Mouse (Mus musculus): ENCODE data around the gene Ccdc82. TPM values are rescaled to one million over a fixed set of nuclear protein-coding genes. Genes with fewer than 3 reads are reported as not detected.

The Ccdc82 gene
- polyA plus RNA-seq, 1 experiment from 2014 or later = 10.9 TPM

DNA sequence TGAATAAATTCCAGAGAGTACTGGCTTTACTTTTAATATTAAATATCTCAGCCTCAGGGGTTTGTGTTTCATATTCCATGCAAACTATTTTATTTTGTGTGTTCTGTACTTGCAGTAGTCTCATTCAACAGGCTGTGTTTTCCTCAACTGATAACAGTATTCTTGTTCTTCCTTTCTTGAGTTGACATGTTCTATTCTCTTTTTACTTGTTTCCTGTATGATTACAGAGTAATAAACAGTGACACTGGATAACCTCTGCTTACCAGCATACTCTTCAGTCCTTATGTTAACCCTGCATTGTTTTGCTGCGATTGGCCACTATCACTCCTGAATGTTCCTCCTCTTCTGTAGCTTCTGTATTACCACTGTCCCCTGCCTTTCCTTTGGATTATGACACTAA lies 10.0 kb downstream of the Ccdc82 start:
- no peaks in the 10 kb centered on the region for H3K27me3 ChIP-seq
- H3K36me3 ChIP-seq = no peaks in the 10 kb centered on the region
- H3K9ac ChIP-seq (replicated peaks) = no peak overlapping the region
- no peaks in the 10 kb centered on the region for H3K9me3 ChIP-seq
- 100% methylated on average over 1 of the region's 1 CpGs for WGBS
- H3K4me3 ChIP-seq = no peak overlapping the region
- no peaks in the 10 kb centered on the region for H3K4me1 ChIP-seq
- no peak for ATAC-seq (replicated peaks)
- H3K27ac ChIP-seq (replicated peaks) = no peak overlapping the region
- H3K4me2 ChIP-seq (replicated peaks) = no peak overlapping the region

- no peak overlapping the region for H3K9ac ChIP-seq (replicated peaks)
- no peak overlapping the region for H3K27ac ChIP-seq (replicated peaks)
- ATAC-seq (replicated peaks) = no peak
- H3K27me3 ChIP-seq = no peaks in the 10 kb centered on the region
- H3K4me3 ChIP-seq = no peak overlapping the region
- H3K4me2 ChIP-seq (replicated peaks) = no peak overlapping the region
- no peaks in the 10 kb centered on the region for H3K36me3 ChIP-seq
- 94% methylated on average over 2 of the region's 2 CpGs for WGBS
- no peaks in the 10 kb centered on the region for H3K4me1 ChIP-seq
- no peaks in the 10 kb centered on the region for H3K9me3 ChIP-seq
These were observed 11.4 kb downstream of the Ccdc82 start for GRCm38 (mm10) chr9:13258173-13258572.

- 87% methylated on average over 3 of the region's 3 CpGs for WGBS
- no peak for ATAC-seq (replicated peaks)
- no peaks in the 10 kb centered on the region for H3K4me1 ChIP-seq
- no peaks in the 10 kb centered on the region for H3K36me3 ChIP-seq
- no peaks in the 10 kb centered on the region for H3K27me3 ChIP-seq
- H3K4me2 ChIP-seq (replicated peaks) = no peak overlapping the region
- no peaks in the 10 kb centered on the region for H3K9me3 ChIP-seq
- H3K4me3 ChIP-seq = no peak overlapping the region
- no peak overlapping the region for H3K27ac ChIP-seq (replicated peaks)
- H3K9ac ChIP-seq (replicated peaks) = no peak overlapping the region
These were observed 14.2 kb downstream of the Ccdc82 start for GRCm38 (mm10) chr9:13260980-13261379.

DNA sequence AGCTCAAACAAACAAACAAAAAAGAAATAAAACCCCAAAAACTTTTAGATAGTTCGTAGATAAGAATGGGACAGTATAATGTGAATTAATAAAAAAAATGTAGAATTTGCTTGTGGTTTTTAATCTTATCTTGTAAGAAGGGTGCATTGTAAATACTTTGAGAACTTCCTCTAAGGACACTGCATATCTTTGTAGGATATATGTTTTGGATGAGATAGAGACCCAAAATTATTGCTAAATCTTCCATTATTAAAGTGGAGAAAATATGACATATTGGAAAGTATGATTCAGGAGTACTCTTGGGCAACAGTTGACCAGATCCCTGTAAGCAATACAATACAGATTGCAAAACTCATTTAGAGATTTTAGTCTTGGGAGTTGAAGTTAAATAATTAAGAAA lies 26.5 kb downstream of the Ccdc82 start:
- Histone ChIP-seq H3K36me3 (no peaks in the 10 kb centered on the region), H3K4me1 (no peaks in the 10 kb centered on the region), H3K27me3 (no peaks in the 10 kb centered on the region), H3K9ac (replicated peaks) (no peak overlapping the region), H3K9me3 (no peaks in the 10 kb centered on the region), H3K4me2 (replicated peaks) (no peak overlapping the region), H3K27ac (replicated peaks) (no peak overlapping the region), H3K4me3 (no peak overlapping the region)
- ATAC-seq (replicated peaks) = no peak
- WGBS = 97% methylated on average over 1 of the region's 1 CpGs

GRCm38 (mm10) chr9:13287482-13287881 lies 40.7 kb downstream of the Ccdc82 start:
- no peak for ATAC-seq (replicated peaks)
- H3K27ac ChIP-seq (replicated peaks) = no peak overlapping the region
- H3K36me3 ChIP-seq = no peaks in the 10 kb centered on the region
- H3K4me3 ChIP-seq = no peak overlapping the region
- H3K9ac ChIP-seq (replicated peaks) = no peak overlapping the region
- WGBS = 71% methylated on average over 2 of the region's 2 CpGs
- no peaks in the 10 kb centered on the region for H3K9me3 ChIP-seq
- no peak overlapping the region for H3K4me2 ChIP-seq (replicated peaks)
- no peaks in the 10 kb centered on the region for H3K27me3 ChIP-seq
- no peaks in the 10 kb centered on the region for H3K4me1 ChIP-seq

DNA sequence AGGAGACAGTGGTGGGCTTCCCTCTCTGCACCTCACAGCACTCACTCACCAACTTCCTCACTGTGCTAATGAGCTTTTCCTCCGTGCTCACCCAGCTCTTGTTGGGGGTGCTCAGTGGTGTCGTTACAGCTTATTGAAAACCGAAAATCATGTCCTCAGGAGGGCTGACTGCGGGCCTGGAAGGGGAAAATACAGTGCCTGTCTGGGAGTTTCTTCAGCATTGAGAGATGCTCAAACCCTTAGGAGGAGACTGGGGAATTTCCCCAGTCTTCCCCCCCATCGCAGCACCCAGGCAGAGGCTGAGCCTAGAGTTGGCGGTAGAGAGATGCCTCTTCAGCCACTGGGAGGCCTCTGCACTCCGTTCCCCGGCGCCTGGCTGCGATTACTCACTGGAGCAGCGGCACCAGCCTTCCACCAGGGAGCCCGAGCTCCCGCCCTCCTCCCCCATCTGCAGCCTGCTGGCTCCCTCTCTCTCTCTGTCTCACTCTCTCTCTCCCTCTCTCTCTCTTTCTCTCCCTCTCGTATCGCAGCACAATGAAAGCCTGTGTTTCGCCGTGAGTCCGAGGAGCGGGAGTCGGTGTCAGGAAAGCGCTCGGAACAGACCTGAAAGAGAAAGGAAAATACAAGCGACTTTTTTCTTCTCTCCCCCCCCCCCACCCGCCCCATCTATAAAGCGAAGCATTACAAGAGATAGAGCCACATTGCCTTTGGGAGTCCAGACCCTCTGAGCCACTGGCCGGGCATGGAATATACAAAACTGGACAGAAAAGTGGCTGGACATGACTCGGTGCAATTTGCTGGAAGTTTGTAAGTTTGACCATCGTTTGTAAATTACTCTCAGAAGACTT lies 49.7 kb downstream of the Ccdc82 start:
- peak overlapping the region; percentile 95 for H3K4me2 ChIP-seq (replicated peaks)
- no peaks in the 10 kb centered on the region for H3K9me3 ChIP-seq
- 0% methylated on average over 28 of the region's 28 CpGs for WGBS
- peaks cover 41% of the 10 kb centered on the region for H3K4me1 ChIP-seq
- peak; percentile 93 for ATAC-seq (replicated peaks)
- peak overlapping the region; percentile 55 for H3K4me3 ChIP-seq
- H3K9ac ChIP-seq (replicated peaks) = peak overlapping the region; percentile 59
- H3K27me3 ChIP-seq = no peaks in the 10 kb centered on the region
- peak overlapping the region; percentile 76 for H3K27ac ChIP-seq (replicated peaks)
- no peaks in the 10 kb centered on the region for H3K36me3 ChIP-seq

DNA sequence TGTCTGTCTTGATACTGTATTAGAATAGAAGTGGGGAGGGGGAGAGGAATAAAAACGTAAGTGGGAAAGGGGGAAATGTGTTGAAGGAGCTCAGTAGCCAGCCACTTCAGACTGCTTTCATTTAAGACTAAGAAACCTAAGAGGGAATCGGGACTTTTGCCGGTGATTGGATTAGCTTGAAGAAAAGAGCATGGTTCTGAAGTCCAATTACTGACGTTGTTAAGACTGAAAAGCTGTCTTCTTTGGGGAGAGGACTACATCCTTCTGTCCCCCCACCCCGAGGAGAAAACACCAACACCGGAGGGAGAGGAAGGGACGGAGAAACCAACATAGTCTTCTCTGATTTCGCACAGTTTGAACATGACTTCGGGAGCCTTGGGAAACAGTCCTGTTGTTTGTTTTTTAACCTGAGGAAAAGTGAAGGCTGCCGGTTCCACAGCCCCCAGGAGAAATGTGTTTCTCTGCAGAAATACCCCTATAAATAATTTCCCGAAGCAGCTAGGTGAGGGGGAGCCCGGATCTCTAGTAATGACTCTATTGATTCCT lies 50.4 kb downstream of the Ccdc82 start:
- ATAC-seq (replicated peaks) = no peak
- H3K4me1 ChIP-seq = peaks cover 48% of the 10 kb centered on the region

GRCm38 (mm10) chr9:13297668-13298512 lies 51.1 kb downstream of the Ccdc82 start, which contains the start of gene Maml2:
TSS of gene Maml2 (plus strand) at chr9:13297957.
- Histone ChIP-seq H3K4me3 (peak within 1 kb of the TSS; percentile 55), H3K9ac (replicated peaks) (peak within 1 kb of the TSS; percentile 59), H3K4me1 (peaks cover 55% of the 10 kb centered on the region), H3K4me2 (replicated peaks) (peak within 1 kb of the TSS; percentile 95), H3K27ac (replicated peaks) (peak within 1 kb of the TSS; percentile 76), H3K27me3 (no peaks in the 10 kb centered on the region), H3K36me3 (no peaks in the 10 kb centered on the region), H3K9me3 (no peaks in the 10 kb centered on the region)
- peak; percentile 77 for ATAC-seq (replicated peaks)
- 1% methylated on average over 23 of the region's 23 CpGs for WGBS

More for the DNA sequence above, 50.4 kb downstream of the Ccdc82 start:
- H3K4me3 ChIP-seq = peak overlapping the region; percentile 55
- under 1% methylated on average over 12 of the region's 12 CpGs for WGBS
- H3K4me2 ChIP-seq (replicated peaks) = peak overlapping the region; percentile 95
- H3K9me3 ChIP-seq = no peaks in the 10 kb centered on the region
- peak overlapping the region; percentile 59 for H3K9ac ChIP-seq (replicated peaks)
- H3K27ac ChIP-seq (replicated peaks) = peak overlapping the region; percentile 76
- no peaks in the 10 kb centered on the region for H3K36me3 ChIP-seq
- no peaks in the 10 kb centered on the region for H3K27me3 ChIP-seq

- H3K4me3 ChIP-seq = peak overlapping the region; percentile 55
- WGBS = 22% methylated on average over 9 of the region's 9 CpGs
- H3K9me3 ChIP-seq = no peaks in the 10 kb centered on the region
These were observed 51.7 kb downstream of the Ccdc82 start for GRCm38 (mm10) chr9:13298513-13298878.

GRCm38 (mm10) chr9:13299190-13299589 lies 52.4 kb downstream of the Ccdc82 start:
- WGBS = 74% methylated on average over 6 of the region's 6 CpGs
- Histone ChIP-seq H3K27me3 (no peaks in the 10 kb centered on the region), H3K9me3 (no peaks in the 10 kb centered on the region), H3K27ac (replicated peaks) (no peak overlapping the region), H3K9ac (replicated peaks) (no peak overlapping the region), H3K4me3 (peak overlapping the region; percentile 55), H3K4me1 (peaks cover 64% of the 10 kb centered on the region), H3K36me3 (no peaks in the 10 kb centered on the region), H3K4me2 (replicated peaks) (peak overlapping the region; percentile 95)
- no peak for ATAC-seq (replicated peaks)

More at GRCm38 (mm10) chr9:13298513-13298878, 51.7 kb downstream of the Ccdc82 start:
- peak overlapping the region; percentile 59 for H3K9ac ChIP-seq (replicated peaks)
- H3K27ac ChIP-seq (replicated peaks) = no peak overlapping the region; the same call in 1 of the 2 replicates
- peak overlapping the region; percentile 95 for H3K4me2 ChIP-seq (replicated peaks)
- no peak for ATAC-seq (replicated peaks)
- no peaks in the 10 kb centered on the region for H3K27me3 ChIP-seq
- no peaks in the 10 kb centered on the region for H3K36me3 ChIP-seq
- peaks cover 60% of the 10 kb centered on the region for H3K4me1 ChIP-seq

- H3K36me3 ChIP-seq = no peaks in the 10 kb centered on the region
- no peaks in the 10 kb centered on the region for H3K9me3 ChIP-seq
- H3K9ac ChIP-seq (replicated peaks) = no peak overlapping the region
- H3K27ac ChIP-seq (replicated peaks) = no peak overlapping the region
- H3K4me1 ChIP-seq = peaks cover 64% of the 10 kb centered on the region
- no peaks in the 10 kb centered on the region for H3K27me3 ChIP-seq
- ATAC-seq (replicated peaks) = no peak
- peak overlapping the region; percentile 95 for H3K4me2 ChIP-seq (replicated peaks)
- H3K4me3 ChIP-seq = peak overlapping the region; percentile 55
- 34% methylated on average over 3 of the region's 3 CpGs for WGBS
These were observed 53.3 kb downstream of the Ccdc82 start for GRCm38 (mm10) chr9:13300041-13300441.

All from forebrain, embryonic 15.5 days (tissue).